Mouse (Mus musculus) C2C12 (cell line): ENCODE measurements around the gene AW822073. TPM values are rescaled to one million over a fixed set of nuclear protein-coding genes. Genes with fewer than 3 reads are reported as not detected.
"Not testable (repeated sequence)": the region's sequence is repeated elsewhere in the genome, so short reads cannot be mapped to it uniquely, and the experiment has no call there.

ENCODE experiments used
- H3K27me3 ChIP-seq: one replicate; pipeline ENCODE4 v1.6.1; 2011; ENCODE audit not compliant: control insufficient read depth, insufficient read depth, insufficient read length
- H3K36me3 ChIP-seq: one replicate; pipeline ENCODE4 v1.6.1; 2011; ENCODE audit not compliant: control insufficient read depth, insufficient read depth
- H3K4me3 ChIP-seq: one replicate; pipeline ENCODE4 v1.5.1; 2011; ENCODE audit warnings: mild to moderate bottlenecking, control low read depth; ENCODE audit not compliant: poor library complexity, insufficient read depth, severe bottlenecking
- H3K79me2 ChIP-seq: one replicate; pipeline ENCODE4 v1.6.1; 2011; ENCODE audit not compliant: control insufficient read depth, insufficient read depth
- H3K79me3 ChIP-seq: one replicate; pipeline ENCODE4 v1.6.1; 2011; ENCODE audit warnings: low read depth, control low read depth
- H3ac ChIP-seq: one replicate; pipeline ENCODE3; 2011; ENCODE audit warnings: low read depth; ENCODE audit not compliant: control insufficient read depth, insufficient read length
- MAX ChIP-seq: IDR thresholded peaks from one replicate; pipeline ENCODE4 v1.6.1; 2011; ENCODE audit warnings: mild to moderate bottlenecking, control low read depth
- polyA plus RNA-seq: library from polyadenylated mRNA; unstranded; fragments of >200 nt; fragmentation: generic; extraction: Trizol; gene quantifications from one replicate; pipeline ENCODE4 v1.2.1, GENCODE M21; 2012; ENCODE audit warnings: missing spikeins

The AW822073 gene
- polyA plus RNA-seq, 1 experiment: not detected

DNA sequence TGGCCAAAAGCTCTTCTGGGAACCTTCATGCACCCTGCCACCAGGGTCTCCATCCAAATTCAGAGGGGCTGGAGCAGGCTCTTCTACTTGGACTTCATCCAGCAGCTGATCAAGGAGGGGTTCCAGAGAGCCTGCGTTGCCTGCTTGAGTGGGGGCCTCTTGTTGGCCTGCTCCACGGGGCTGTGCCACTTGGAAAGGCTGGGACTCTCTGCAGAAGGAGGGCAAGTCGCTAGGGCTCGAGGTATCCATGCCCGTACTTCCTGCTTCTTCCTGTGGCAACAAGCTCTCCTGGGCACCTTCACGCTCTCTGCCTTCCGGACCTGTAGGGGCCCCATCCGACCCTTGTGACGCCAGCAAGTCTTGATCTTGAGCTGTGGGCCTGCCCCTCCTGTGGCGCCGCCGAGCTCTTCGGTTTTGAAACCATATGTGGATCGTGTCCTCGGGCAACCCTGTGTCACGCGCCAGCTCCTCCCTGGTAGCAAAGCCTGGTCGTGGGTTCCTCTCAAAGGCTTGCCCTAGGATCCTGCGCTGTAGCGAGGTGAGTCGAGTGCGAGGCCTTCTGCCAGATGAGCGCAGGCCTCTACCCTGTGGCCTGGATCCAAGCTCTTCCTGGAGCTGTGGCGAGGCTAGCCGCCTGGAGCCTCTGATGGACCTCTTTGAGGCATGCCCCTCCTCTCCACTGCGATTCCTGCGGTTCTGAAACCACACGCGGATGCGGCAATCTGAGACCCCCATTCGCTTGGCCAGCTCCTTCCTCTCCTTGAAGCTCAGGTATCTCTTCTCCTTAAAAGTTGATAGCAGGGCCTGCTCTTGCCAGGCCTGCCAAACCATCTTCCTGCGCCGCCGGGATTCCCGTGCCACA lies 7.3 kb upstream of the AW822073 start:
- H3K36me3 ChIP-seq, H3K79me2 ChIP-seq, H3K4me3 ChIP-seq, H3ac ChIP-seq, H3K27me3 ChIP-seq, H3K79me3 ChIP-seq: not testable (repeated sequence)
- peak; percentile 7 for TF ChIP-seq MAX

DNA sequence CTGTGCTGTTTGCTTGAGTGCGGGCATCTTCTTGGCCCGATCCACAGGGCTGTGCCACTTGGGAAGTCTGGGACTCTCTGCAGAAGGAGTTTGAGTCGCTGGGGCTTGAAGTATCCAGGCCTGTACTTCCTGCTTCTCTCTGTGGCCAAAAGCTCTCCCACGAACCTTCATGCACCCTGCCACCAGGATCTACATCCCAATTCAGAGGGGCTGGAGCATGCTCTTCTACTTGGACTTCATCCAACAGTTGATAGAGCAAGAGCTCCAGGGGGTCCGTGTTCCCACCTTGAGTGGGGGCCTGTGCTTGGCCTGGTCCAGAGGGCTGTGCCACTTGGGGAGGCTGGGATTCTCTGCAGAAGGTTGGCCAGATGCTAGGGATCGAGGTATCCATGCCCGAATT lies 6.4 kb upstream of the AW822073 start:
- H3K36me3 ChIP-seq, H3K79me3 ChIP-seq, H3K79me2 ChIP-seq: not testable (repeated sequence)

GRCm38 (mm10) chr10:58230021-58230420 lies 5.3 kb upstream of the AW822073 start:
- not testable (repeated sequence) for H3K79me3 ChIP-seq, H3K36me3 ChIP-seq, H3K79me2 ChIP-seq, H3K27me3 ChIP-seq, H3ac ChIP-seq, H3K4me3 ChIP-seq

More for the DNA sequence above, 6.4 kb upstream of the AW822073 start:
- H3ac ChIP-seq, H3K27me3 ChIP-seq, H3K4me3 ChIP-seq: not testable (repeated sequence)

DNA sequence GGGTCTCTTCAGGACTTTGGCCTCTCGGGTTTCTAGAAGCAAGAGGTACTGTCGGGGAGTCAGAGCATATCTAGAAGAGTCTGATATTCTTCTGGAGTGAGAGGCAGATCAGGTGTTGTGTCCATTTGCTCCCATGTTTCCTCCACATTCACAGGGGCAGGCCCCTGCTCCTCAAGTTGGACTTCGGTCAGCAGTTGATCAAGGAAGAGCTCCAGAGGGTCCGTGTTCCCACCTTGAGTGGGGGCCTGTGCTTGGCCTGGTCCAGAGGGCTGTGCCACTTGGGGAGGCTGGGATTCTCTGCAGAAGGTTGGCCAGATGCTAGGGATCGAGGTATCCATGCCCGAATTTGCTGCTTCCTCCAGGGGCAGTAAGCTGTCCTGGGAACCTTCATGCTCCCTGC lies 3.1 kb upstream of the AW822073 start:
- H3K4me3 ChIP-seq, H3K27me3 ChIP-seq, H3K36me3 ChIP-seq, H3K79me3 ChIP-seq, H3K79me2 ChIP-seq, H3ac ChIP-seq: not testable (repeated sequence)

- H3ac ChIP-seq, H3K79me3 ChIP-seq, H3K27me3 ChIP-seq, H3K36me3 ChIP-seq, H3K4me3 ChIP-seq, H3K79me2 ChIP-seq: not testable (repeated sequence)
Observed at GRCm38 (mm10) chr10:58226357-58226756, 1.6 kb upstream of the AW822073 start.

GRCm38 (mm10) chr10:58223972-58224805 lies 541 bp downstream of the AW822073 start:
- not testable (repeated sequence) for H3K79me2 ChIP-seq, H3K27me3 ChIP-seq, H3K79me3 ChIP-seq, H3K36me3 ChIP-seq, H3ac ChIP-seq, H3K4me3 ChIP-seq

- not testable (repeated sequence) for H3ac ChIP-seq, H3K79me2 ChIP-seq, H3K79me3 ChIP-seq, H3K36me3 ChIP-seq, H3K4me3 ChIP-seq, H3K27me3 ChIP-seq
Observed at GRCm38 (mm10) chr10:58223161-58223560, 1.6 kb downstream of the AW822073 start.

GRCm38 (mm10) chr10:58221571-58221970 lies 3.2 kb downstream of the AW822073 start:
- not testable (repeated sequence) for H3K36me3 ChIP-seq, H3K79me2 ChIP-seq, H3ac ChIP-seq, H3K79me3 ChIP-seq, H3K27me3 ChIP-seq, H3K4me3 ChIP-seq
